Mouse (Mus musculus) lung, embryonic 16.5 days (tissue): ENCODE data around the gene Plscr3. TPM values are rescaled to one million over a fixed set of nuclear protein-coding genes. Genes with fewer than 3 reads are reported as not detected.

ENCODE experiments used
- ATAC-seq: fragments of 200-750 bp; cut with Nextera tagmentation; 2 replicates; pipeline ENCODE4 v1.8.0; 2017; ENCODE audit warnings: low read depth, mild to moderate bottlenecking, moderate library complexity
- H3K27ac ChIP-seq: fragments of 300-500 bp; sonication (generic); 2 replicates; pipeline ENCODE4 v1.5.1; 2014; ENCODE audit warnings: mild to moderate bottlenecking, control low read depth, low read length
- H3K27me3 ChIP-seq: fragments of 300-500 bp; sonication (generic); 2 replicates; pipeline ENCODE4 v1.6.1; 2014; ENCODE audit warnings: low read depth, low read length, mixed read lengths; ENCODE audit not compliant: control insufficient read depth, insufficient read depth
- H3K36me3 ChIP-seq: fragments of 300-500 bp; sonication (generic); 2 replicates; pipeline ENCODE4 v1.6.1; 2014; ENCODE audit warnings: low read length; ENCODE audit not compliant: control insufficient read depth, insufficient read depth
- H3K4me1 ChIP-seq: fragments of 300-500 bp; sonication (generic); replicated peaks from 2 replicates; pipeline ENCODE4 v1.6.1; 2014; ENCODE audit warnings: low read length, mixed read lengths; ENCODE audit not compliant: control insufficient read depth, insufficient read depth
- H3K4me2 ChIP-seq: fragments of 300-500 bp; sonication (generic); 2 replicates; pipeline ENCODE4 v1.6.1; 2014; ENCODE audit warnings: low read depth, low read length, control low read depth
- H3K4me3 ChIP-seq: fragments of 300-500 bp; sonication (generic); 2 replicates; pipeline ENCODE4 v1.5.1; 2014; ENCODE audit warnings: mild to moderate bottlenecking, low read length, control low read depth
- H3K9ac ChIP-seq: fragments of 300-500 bp; sonication (generic); 2 replicates; pipeline ENCODE4 v1.6.1; 2014; ENCODE audit warnings: low read length, control low read depth
- H3K9me3 ChIP-seq: fragments of 300-500 bp; sonication (generic); 2 replicates; pipeline ENCODE4 v1.6.1; 2016; ENCODE audit warnings: low read length; ENCODE audit not compliant: control insufficient read depth
- WGBS: fragments of 180-500 bp; shearing (Covaris S2); extraction: QIAGEN DNeasy Blood & Tissue Kit; methylation state at CpG from one replicate; pipeline ENCODE4 v1.1.7; 2014; 5-methylcytosine and 5-hydroxymethylcytosine counted together
- polyA plus RNA-seq: library from polyadenylated mRNA; unstranded; fragments of >200 nt; fragmentation: Nextera tagmentation; extraction: Ambion mirVana; gene quantifications from 2 replicates; pipeline ENCODE4 v1.2.1, GENCODE M21; 2015

Gene Plscr3
- polyA plus RNA-seq, 1 experiment from 2014 or later = 137 TPM

DNA sequence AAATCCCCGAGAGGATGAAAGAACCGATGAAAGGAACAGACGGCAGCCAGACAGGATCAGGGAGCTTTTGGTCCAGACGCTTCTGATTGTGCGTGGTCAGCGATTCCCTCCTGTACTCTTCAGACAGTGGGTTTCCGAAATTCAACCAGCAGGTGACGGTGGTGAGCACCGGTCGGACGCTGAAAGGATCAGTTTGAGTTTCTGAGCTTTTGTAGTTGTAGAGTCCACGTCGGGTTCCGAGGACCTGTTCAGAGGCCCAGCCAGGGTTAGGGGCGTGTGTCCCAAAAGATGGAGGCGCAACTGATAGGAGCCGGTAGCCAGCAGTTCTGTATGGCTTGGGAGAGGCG is 34.3 kb downstream of the Plscr3 start:
- Histone ChIP-seq H3K27ac (peak overlapping the region; percentile 95), H3K36me3 (no peaks in the 10 kb centered on the region), H3K9me3 (no peaks in the 10 kb centered on the region), H3K4me3 (peak overlapping the region; percentile 62), H3K4me1 (peaks cover 52% of the 10 kb centered on the region), H3K4me2 (peak overlapping the region; percentile 87), H3K9ac (peak overlapping the region; percentile 76), H3K27me3 (no peaks in the 10 kb centered on the region)
- 1% methylated on average over 18 of the region's 18 CpGs for WGBS
- ATAC-seq = peak; percentile 35; the same call in 1 of the 2 replicates

GRCm38 (mm10) chr11:69880853-69881603 is 34.9 kb downstream of the Plscr3 start, which contains the start of gene Kctd11:
Kctd11 (minus strand) TSS chr11:69881406.
- under 1% methylated on average over 46 of the region's 46 CpGs for WGBS
- Histone ChIP-seq H3K4me3 (peak within 1 kb of the TSS; percentile 62), H3K4me1 (peaks cover 46% of the 10 kb centered on the region), H3K4me2 (peak within 1 kb of the TSS; percentile 87), H3K27me3 (no peaks in the 10 kb centered on the region), H3K9me3 (no peaks in the 10 kb centered on the region), H3K36me3 (no peaks in the 10 kb centered on the region), H3K9ac (peak within 1 kb of the TSS; percentile 76), H3K27ac (peak within 1 kb of the TSS; percentile 95)
- peak; percentile 93 for ATAC-seq

DNA sequence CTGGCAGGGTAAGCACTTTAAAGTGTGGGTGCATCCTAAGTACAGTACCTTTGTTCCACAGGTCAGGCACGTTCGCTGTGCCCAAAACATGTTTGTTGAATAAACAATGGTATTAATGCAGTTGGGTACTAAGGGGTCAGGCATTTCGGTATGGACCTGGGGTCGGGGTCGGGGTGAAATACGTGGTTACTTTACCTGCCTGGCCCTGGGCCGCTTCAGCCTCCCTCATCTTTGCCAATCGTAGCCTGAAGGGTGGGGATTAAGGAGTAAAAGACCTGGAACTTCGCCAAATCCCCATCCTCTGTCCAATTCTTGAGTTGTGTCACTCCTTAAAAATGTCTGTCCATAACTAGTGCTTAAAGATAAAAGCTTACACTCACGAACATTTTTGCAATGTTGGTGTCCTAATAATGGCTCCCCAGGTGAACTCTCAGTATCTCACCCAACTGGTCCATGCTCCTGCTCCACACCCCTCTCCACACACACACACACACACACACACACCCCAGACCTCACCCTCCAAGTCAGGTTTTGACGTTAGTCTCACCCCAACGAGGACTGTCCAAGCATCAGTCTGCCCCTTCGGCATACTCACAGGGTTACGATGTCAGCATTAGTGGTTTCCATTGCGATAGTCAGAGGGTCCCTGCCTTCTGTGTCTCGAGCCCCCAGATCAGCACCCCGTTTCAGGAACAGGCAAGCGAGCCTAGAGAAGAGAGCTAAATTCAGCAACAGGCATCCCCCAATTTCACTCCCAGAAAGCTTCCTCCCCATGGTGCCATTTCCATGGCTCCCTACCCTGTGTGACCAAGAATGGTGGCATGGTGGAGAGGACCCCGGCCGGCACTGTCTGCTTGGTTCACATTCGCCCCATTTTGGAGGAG is 35.9 kb downstream of the Plscr3 start:
- H3K36me3 ChIP-seq = no peaks in the 10 kb centered on the region
- peak overlapping the region; percentile 76 for H3K9ac ChIP-seq
- peak overlapping the region; percentile 87 for H3K4me2 ChIP-seq
- H3K9me3 ChIP-seq = no peaks in the 10 kb centered on the region
- H3K27ac ChIP-seq = peak overlapping the region; percentile 95
- H3K4me3 ChIP-seq = peak overlapping the region; percentile 62
- WGBS = 52% methylated on average over 21 of the region's 21 CpGs
- no peaks in the 10 kb centered on the region for H3K27me3 ChIP-seq
- peaks cover 38% of the 10 kb centered on the region for H3K4me1 ChIP-seq
- no peak for ATAC-seq

GRCm38 (mm10) chr11:69883066-69883465 is 36.9 kb downstream of the Plscr3 start:
- H3K4me1 ChIP-seq = peaks cover 28% of the 10 kb centered on the region
- no peak for ATAC-seq

DNA sequence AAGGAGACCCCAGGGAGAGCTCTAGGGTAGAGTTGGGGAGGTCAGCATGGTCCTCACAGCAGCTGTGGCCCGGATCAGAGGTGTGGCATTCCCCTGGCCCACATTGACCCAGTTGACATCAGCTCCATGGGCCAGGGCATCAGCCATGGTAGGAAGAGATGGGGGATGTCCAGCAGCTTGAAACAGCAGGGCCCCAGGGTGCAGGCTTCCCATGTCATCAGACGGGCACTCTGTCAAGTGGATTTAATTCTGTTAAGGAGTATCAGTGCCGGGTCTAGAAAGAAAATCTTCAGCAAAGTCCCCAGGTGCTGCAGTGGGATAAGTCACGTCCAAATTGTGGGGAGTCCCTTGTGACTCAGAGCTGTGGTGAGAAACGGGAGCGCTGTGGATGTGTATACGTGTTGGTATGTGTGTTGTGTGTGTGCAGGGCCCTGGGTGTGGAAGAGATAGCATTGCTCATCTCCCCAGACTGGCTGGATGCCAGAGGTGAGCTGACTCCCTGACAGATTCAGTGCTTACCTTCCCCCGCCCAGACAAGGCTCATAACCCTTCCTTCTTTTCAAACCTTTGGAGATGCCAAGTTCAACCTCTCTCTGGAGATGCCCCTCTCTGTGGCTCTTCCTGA is 37.5 kb downstream of the Plscr3 start:
- no peak for ATAC-seq
- no peak overlapping the region for H3K27ac ChIP-seq
- 80% methylated on average over 8 of the region's 8 CpGs for WGBS
- H3K9me3 ChIP-seq = no peaks in the 10 kb centered on the region
- no peaks in the 10 kb centered on the region for H3K36me3 ChIP-seq
- peaks cover 25% of the 10 kb centered on the region for H3K4me1 ChIP-seq
- no peaks in the 10 kb centered on the region for H3K27me3 ChIP-seq
- H3K4me2 ChIP-seq = no peak overlapping the region
- H3K9ac ChIP-seq = no peak overlapping the region
- no peak overlapping the region for H3K4me3 ChIP-seq

More at GRCm38 (mm10) chr11:69883066-69883465, 36.9 kb downstream of the Plscr3 start:
- Histone ChIP-seq H3K9ac (no peak overlapping the region), H3K27ac (no peak overlapping the region), H3K36me3 (no peaks in the 10 kb centered on the region), H3K9me3 (no peaks in the 10 kb centered on the region), H3K4me3 (no peak overlapping the region), H3K27me3 (no peaks in the 10 kb centered on the region), H3K4me2 (no peak overlapping the region)
- WGBS = 64% methylated on average over 4 of the region's 4 CpGs

DNA sequence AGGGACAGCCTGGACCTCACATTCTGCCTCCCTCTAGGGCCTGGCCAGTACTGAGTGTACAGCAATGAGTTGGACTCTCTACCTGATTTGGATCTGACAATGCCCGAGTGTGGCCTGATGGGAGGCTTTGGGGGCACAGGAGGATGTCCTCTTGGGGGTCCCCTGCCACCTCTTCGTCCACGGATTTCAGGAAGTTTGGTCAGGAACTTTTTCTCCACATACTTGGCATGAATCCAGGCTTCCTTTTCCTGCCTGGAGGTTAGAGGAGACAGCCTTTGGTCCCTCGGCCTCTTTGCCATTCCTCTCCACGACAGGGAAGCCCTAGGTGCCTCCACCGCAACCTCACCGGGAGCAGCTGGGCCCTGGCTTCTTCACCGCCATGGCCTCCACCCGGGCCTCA is 38.1 kb downstream of the Plscr3 start:
- 51% methylated on average over 9 of the region's 9 CpGs for WGBS
- no peaks in the 10 kb centered on the region for H3K27me3 ChIP-seq
- H3K9ac ChIP-seq = no peak overlapping the region
- peaks cover 19% of the 10 kb centered on the region for H3K4me1 ChIP-seq
- H3K4me2 ChIP-seq = peak overlapping the region; percentile 25
- H3K9me3 ChIP-seq = no peaks in the 10 kb centered on the region
- H3K4me3 ChIP-seq = no peak overlapping the region
- no peaks in the 10 kb centered on the region for H3K36me3 ChIP-seq
- no peak for ATAC-seq
- H3K27ac ChIP-seq = peak overlapping the region; percentile 66

- WGBS = 64% methylated on average over 8 of the region's 8 CpGs
These were observed 38.5 kb downstream of the Plscr3 start for GRCm38 (mm10) chr11:69884663-69885062.

GRCm38 (mm10) chr11:69886907-69887635 is 40.9 kb downstream of the Plscr3 start:
- no peak overlapping the region for H3K9ac ChIP-seq
- WGBS = 53% methylated on average over 8 of the region's 8 CpGs
- ATAC-seq = peak; percentile 18; the same call in 1 of the 2 replicates

More at GRCm38 (mm10) chr11:69884663-69885062, 38.5 kb downstream of the Plscr3 start:
- H3K27me3 ChIP-seq = no peaks in the 10 kb centered on the region
- no peak overlapping the region for H3K9ac ChIP-seq
- H3K36me3 ChIP-seq = no peaks in the 10 kb centered on the region
- H3K27ac ChIP-seq = peak overlapping the region; percentile 66
- no peak for ATAC-seq
- H3K4me3 ChIP-seq = no peak overlapping the region
- no peaks in the 10 kb centered on the region for H3K9me3 ChIP-seq
- H3K4me2 ChIP-seq = peak overlapping the region; percentile 25
- H3K4me1 ChIP-seq = peaks cover 15% of the 10 kb centered on the region

More at GRCm38 (mm10) chr11:69886907-69887635, 40.9 kb downstream of the Plscr3 start:
- H3K27me3 ChIP-seq = no peaks in the 10 kb centered on the region
- H3K4me3 ChIP-seq = no peak overlapping the region
- no peaks in the 10 kb centered on the region for H3K36me3 ChIP-seq
- peaks cover 11% of the 10 kb centered on the region for H3K4me1 ChIP-seq
- H3K9me3 ChIP-seq = no peaks in the 10 kb centered on the region
- no peak overlapping the region for H3K27ac ChIP-seq
- H3K4me2 ChIP-seq = no peak overlapping the region
